Mouse (Mus musculus): ENCODE measurements around the gene Irs2. TPM values are rescaled to one million over a fixed set of nuclear protein-coding genes. Genes with fewer than 3 reads are reported as not detected.

Irs2 gene
- polyA plus RNA-seq, 1 experiment from 2014 or later = 5.6 TPM

- Histone ChIP-seq H3K4me1 (peaks cover 74% of the 10 kb centered on the region), H3K4me3 (no peak overlapping the region), H3K9me3 (replicated peaks) (no peaks in the 10 kb centered on the region), H3K36me3 (no peaks in the 10 kb centered on the region), H3K27ac (replicated peaks) (peak overlapping the region; percentile 70), H3K27me3 (ENCODE audit: low read depth, poor library complexity, severe bottlenecking) (peaks cover 25% of the 10 kb centered on the region)
- no peak for DNase-seq (ENCODE audit: low spot score)
- 59% methylated on average over 4 of the region's 4 CpGs for WGBS
Observed at GRCm38 (mm10) chr8:10974126-10974525, 34.1 kb downstream of the Irs2 start.

- Histone ChIP-seq H3K27me3 (ENCODE audit: low read depth, poor library complexity, severe bottlenecking) (peaks cover 17% of the 10 kb centered on the region), H3K4me3 (no peak overlapping the region), H3K27ac (replicated peaks) (peak overlapping the region; percentile 80), H3K4me1 (peaks cover 71% of the 10 kb centered on the region), H3K9me3 (replicated peaks) (no peaks in the 10 kb centered on the region), H3K36me3 (no peaks in the 10 kb centered on the region)
- DNase-seq (ENCODE audit: low spot score) = no peak
- WGBS = 8% methylated on average over 9 of the region's 9 CpGs
Observed at GRCm38 (mm10) chr8:10972851-10973452, 35.3 kb downstream of the Irs2 start.

- DNase-seq (ENCODE audit: low spot score) = no peak
- Histone ChIP-seq H3K27ac (replicated peaks) (peak overlapping the region; percentile 80), H3K4me3 (no peak overlapping the region), H3K36me3 (no peaks in the 10 kb centered on the region), H3K4me1 (peaks cover 68% of the 10 kb centered on the region), H3K9me3 (replicated peaks) (no peaks in the 10 kb centered on the region), H3K27me3 (ENCODE audit: low read depth, poor library complexity, severe bottlenecking) (peaks cover 19% of the 10 kb centered on the region)
- WGBS = 33% methylated on average over 3 of the region's 3 CpGs
Observed at GRCm38 (mm10) chr8:10971984-10972383, 36.3 kb downstream of the Irs2 start.

- 0 out of 2 replicates have a peak overlapping the region, but pooled peaks have one; percentile 18 for H3K27ac ChIP-seq (replicated peaks)
- H3K27me3 ChIP-seq (ENCODE audit: low read depth, poor library complexity, severe bottlenecking) = peaks cover 19% of the 10 kb centered on the region
- no peaks in the 10 kb centered on the region for H3K36me3 ChIP-seq
- 87% methylated on average over 5 of the region's 5 CpGs for WGBS
- no peak for DNase-seq (ENCODE audit: low spot score)
- H3K4me1 ChIP-seq = peaks cover 72% of the 10 kb centered on the region
- H3K4me3 ChIP-seq = no peak overlapping the region
- no peaks in the 10 kb centered on the region for H3K9me3 ChIP-seq (replicated peaks)
Observed at GRCm38 (mm10) chr8:10971509-10971908, 36.7 kb downstream of the Irs2 start.

- WGBS = 80% methylated on average over 13 of the region's 13 CpGs
- Histone ChIP-seq H3K27me3 (ENCODE audit: low read depth, poor library complexity, severe bottlenecking) (peaks cover 13% of the 10 kb centered on the region), H3K9me3 (replicated peaks) (no peaks in the 10 kb centered on the region), H3K27ac (replicated peaks) (peak overlapping the region; percentile 38; the same call in 1 of the 2 replicates), H3K4me3 (no peak overlapping the region), H3K36me3 (no peaks in the 10 kb centered on the region), H3K4me1 (peaks cover 74% of the 10 kb centered on the region)
- no peak for DNase-seq (ENCODE audit: low spot score)
Observed at GRCm38 (mm10) chr8:10970496-10971456, 37.5 kb downstream of the Irs2 start.

GRCm38 (mm10) chr8:10968687-10969086 is 39.6 kb downstream of the Irs2 start:
- peaks cover 74% of the 10 kb centered on the region for H3K4me1 ChIP-seq
- no peak for DNase-seq (ENCODE audit: low spot score)
- H3K36me3 ChIP-seq = no peaks in the 10 kb centered on the region
- 56% methylated on average over 7 of the region's 7 CpGs for WGBS
- no peak overlapping the region for H3K4me3 ChIP-seq
- H3K9me3 ChIP-seq (replicated peaks) = no peaks in the 10 kb centered on the region
- H3K27me3 ChIP-seq (ENCODE audit: low read depth, poor library complexity, severe bottlenecking) = peaks cover 17% of the 10 kb centered on the region
- no peak overlapping the region for H3K27ac ChIP-seq (replicated peaks)

GRCm38 (mm10) chr8:10965401-10966117 is 42.7 kb downstream of the Irs2 start:
- no peaks in the 10 kb centered on the region for H3K36me3 ChIP-seq
- peaks cover 80% of the 10 kb centered on the region for H3K4me1 ChIP-seq
- DNase-seq (ENCODE audit: low spot score) = no peak
- WGBS = 27% methylated on average over 6 of the region's 6 CpGs
- peaks cover 13% of the 10 kb centered on the region for H3K27me3 ChIP-seq (ENCODE audit: low read depth, poor library complexity, severe bottlenecking)
- H3K4me3 ChIP-seq = no peak overlapping the region
- no peaks in the 10 kb centered on the region for H3K9me3 ChIP-seq (replicated peaks)
- H3K27ac ChIP-seq (replicated peaks) = peak overlapping the region; percentile 70

GRCm38 (mm10) chr8:10964511-10965099 is 43.7 kb downstream of the Irs2 start:
- 65% methylated on average over 10 of the region's 10 CpGs for WGBS
- no peak for DNase-seq (ENCODE audit: low spot score)
- H3K4me1 ChIP-seq = peaks cover 87% of the 10 kb centered on the region
- peaks cover 13% of the 10 kb centered on the region for H3K27me3 ChIP-seq (ENCODE audit: low read depth, poor library complexity, severe bottlenecking)
- no peaks in the 10 kb centered on the region for H3K36me3 ChIP-seq
- H3K4me3 ChIP-seq = no peak overlapping the region
- H3K27ac ChIP-seq (replicated peaks) = peak overlapping the region; percentile 70
- no peaks in the 10 kb centered on the region for H3K9me3 ChIP-seq (replicated peaks)

GRCm38 (mm10) chr8:10961989-10962388 is 46.3 kb downstream of the Irs2 start:
- peaks cover 26% of the 10 kb centered on the region for H3K27me3 ChIP-seq (ENCODE audit: low read depth, poor library complexity, severe bottlenecking)
- 17% methylated on average over 8 of the region's 8 CpGs for WGBS
- peaks cover 98% of the 10 kb centered on the region for H3K4me1 ChIP-seq
- no peak for DNase-seq (ENCODE audit: low spot score)
- no peak overlapping the region for H3K4me3 ChIP-seq
- no peaks in the 10 kb centered on the region for H3K9me3 ChIP-seq (replicated peaks)
- peak overlapping the region; percentile 89 for H3K27ac ChIP-seq (replicated peaks)
- no peaks in the 10 kb centered on the region for H3K36me3 ChIP-seq

GRCm38 (mm10) chr8:10960277-10960819 is 47.9 kb downstream of the Irs2 start:
- 13% methylated on average over 15 of the region's 15 CpGs for WGBS

GRCm38 (mm10) chr8:10957292-10957955 is 50.8 kb downstream of the Irs2 start:
- Histone ChIP-seq H3K27ac (replicated peaks) (peak overlapping the region; percentile 70), H3K4me3 (no peak overlapping the region), H3K27me3 (ENCODE audit: low read depth, poor library complexity, severe bottlenecking) (peaks cover 32% of the 10 kb centered on the region), H3K4me1 (peaks cover 73% of the 10 kb centered on the region), H3K36me3 (no peaks in the 10 kb centered on the region), H3K9me3 (replicated peaks) (no peaks in the 10 kb centered on the region)
- no peak for DNase-seq (ENCODE audit: low spot score)
- WGBS = 21% methylated on average over 9 of the region's 9 CpGs

More at GRCm38 (mm10) chr8:10960277-10960819, 47.9 kb downstream of the Irs2 start:
- no peaks in the 10 kb centered on the region for H3K36me3 ChIP-seq
- H3K9me3 ChIP-seq (replicated peaks) = no peaks in the 10 kb centered on the region
- peak; percentile 61 for DNase-seq (ENCODE audit: low spot score)
- H3K4me3 ChIP-seq = peak overlapping the region; percentile 35
- H3K4me1 ChIP-seq = peaks cover 85% of the 10 kb centered on the region
- peaks cover 32% of the 10 kb centered on the region for H3K27me3 ChIP-seq (ENCODE audit: low read depth, poor library complexity, severe bottlenecking)
- H3K27ac ChIP-seq (replicated peaks) = peak overlapping the region; percentile 89
